Mouse (Mus musculus) lung, embryonic 15.5 days (tissue): Measurements from ENCODE around the gene Ltbp3. TPM values are rescaled to one million over a fixed set of nuclear protein-coding genes. Genes with fewer than 3 reads are reported as not detected.

Source experiments
- ATAC-seq: fragments of 200-750 bp; cut with Nextera tagmentation; 2 replicates; pipeline ENCODE4 v1.8.0; 2017; ENCODE audit warnings: moderate number of reproducible peaks, borderline replicate concordance; ENCODE audit not compliant: low FRiP score, low TSS enrichment; ENCODE audit errors: extremely low read depth
- H3K27ac ChIP-seq: fragments of 300-500 bp; sonication (generic); 2 replicates; pipeline ENCODE4 v1.5.1; 2015; ENCODE audit warnings: moderate library complexity, mild to moderate bottlenecking, inconsistent platforms
- H3K27me3 ChIP-seq: fragments of 300-500 bp; sonication (generic); 2 replicates; pipeline ENCODE4 v1.6.1; 2015; ENCODE audit warnings: inconsistent platforms
- H3K36me3 ChIP-seq: fragments of 300-500 bp; sonication (generic); 2 replicates; pipeline ENCODE4 v1.6.1; 2015; ENCODE audit warnings: inconsistent platforms
- H3K4me1 ChIP-seq: fragments of 300-500 bp; sonication (generic); 2 replicates; pipeline ENCODE4 v1.6.1; 2015; ENCODE audit warnings: inconsistent platforms
- H3K4me2 ChIP-seq: fragments of 300-500 bp; sonication (generic); 2 replicates; pipeline ENCODE4 v1.6.1; 2015; ENCODE audit warnings: inconsistent platforms, mild to moderate bottlenecking, moderate library complexity
- H3K4me3 ChIP-seq: fragments of 300-500 bp; sonication (generic); 2 replicates; pipeline ENCODE4 v1.5.1; 2015; ENCODE audit warnings: mild to moderate bottlenecking, inconsistent platforms
- H3K9ac ChIP-seq: fragments of 300-500 bp; sonication (generic); 2 replicates; pipeline ENCODE4 v1.6.1; 2015; ENCODE audit warnings: inconsistent platforms
- H3K9me3 ChIP-seq: fragments of 300-500 bp; sonication (generic); 2 replicates; pipeline ENCODE4 v1.6.1; 2016; ENCODE audit warnings: inconsistent platforms
- WGBS: fragments of 180-500 bp; shearing (Covaris S2); methylation state at CpG from one replicate; pipeline ENCODE4 v1.1.7; 2015; 5-methylcytosine and 5-hydroxymethylcytosine counted together
- polyA plus RNA-seq: library from polyadenylated mRNA; unstranded; fragments of >200 nt; fragmentation: Nextera tagmentation; extraction: Ambion mirVana; gene quantifications from 2 replicates; pipeline ENCODE4 v1.2.1, GENCODE M21; 2015

Gene Ltbp3
- polyA plus RNA-seq, 1 experiment from 2014 or later, result 54.9 TPM

DNA sequence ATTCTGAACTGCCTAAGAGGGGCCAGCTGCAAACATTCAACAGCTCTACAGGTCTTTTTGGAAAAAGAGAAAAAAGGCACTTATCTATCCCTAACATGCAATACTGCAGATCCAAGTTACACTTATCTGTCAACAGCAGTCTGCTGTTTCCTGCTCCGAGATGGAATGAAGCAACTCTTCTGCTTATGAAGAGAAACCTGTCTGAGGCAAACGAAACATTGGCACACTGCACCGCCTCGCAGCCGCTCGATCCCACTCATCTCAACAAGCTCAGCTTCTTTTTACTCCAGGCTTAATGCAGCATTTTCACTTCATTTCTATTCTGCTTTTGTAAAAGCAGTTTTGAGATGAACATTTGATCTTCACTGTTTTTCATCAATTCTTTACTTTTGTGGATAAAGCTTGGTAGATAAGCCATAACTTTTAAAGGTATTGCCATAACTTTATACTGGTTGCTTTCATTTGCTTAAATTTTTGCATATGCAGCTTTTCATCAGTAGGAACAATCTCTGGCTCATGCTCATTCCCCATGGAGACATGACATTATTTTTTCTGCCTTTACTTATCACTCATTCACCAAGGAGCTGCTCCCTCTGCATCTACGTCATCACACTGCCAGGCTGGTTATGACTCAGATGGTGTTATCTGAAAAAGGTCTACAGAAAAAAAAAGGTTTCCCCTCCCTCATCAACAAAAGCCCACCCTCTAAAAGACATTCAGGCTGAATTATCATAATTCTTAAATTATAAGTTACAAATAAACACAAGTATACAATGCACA, 58.2 kb downstream of the Ltbp3 start:
- peak overlapping the region; percentile 71 for H3K9ac ChIP-seq
- 0% methylated on average over 7 of the region's 7 CpGs for WGBS
- H3K4me2 ChIP-seq, result peak overlapping the region; percentile 67
- no peak for ATAC-seq
- H3K36me3 ChIP-seq, result peaks cover 44% of the 10 kb centered on the region
- peak overlapping the region; percentile 13 for H3K27ac ChIP-seq
- no peaks in the 10 kb centered on the region for H3K9me3 ChIP-seq
- H3K27me3 ChIP-seq, result no peaks in the 10 kb centered on the region
- peak overlapping the region; percentile 86 for H3K4me3 ChIP-seq
- peaks cover 27% of the 10 kb centered on the region for H3K4me1 ChIP-seq

GRCm38 (mm10) chr19:5799566-5800349, 59.1 kb downstream of the Ltbp3 start:
- Histone ChIP-seq H3K4me3 (peak overlapping the region; percentile 86), H3K9ac (peak overlapping the region; percentile 99), H3K4me1 (peaks cover 34% of the 10 kb centered on the region), H3K27me3 (no peaks in the 10 kb centered on the region), H3K4me2 (peak overlapping the region; percentile 67), H3K36me3 (peaks cover 43% of the 10 kb centered on the region), H3K9me3 (no peaks in the 10 kb centered on the region), H3K27ac (peak overlapping the region; percentile 99)
- no peak for ATAC-seq
- WGBS, result 0% methylated on average over 10 of the region's 10 CpGs

- Histone ChIP-seq H3K4me3 (peak overlapping the region; percentile 86), H3K36me3 (peaks cover 37% of the 10 kb centered on the region), H3K4me2 (peak overlapping the region; percentile 67), H3K4me1 (peaks cover 34% of the 10 kb centered on the region), H3K27me3 (no peaks in the 10 kb centered on the region), H3K27ac (peak overlapping the region; percentile 99), H3K9me3 (no peaks in the 10 kb centered on the region), H3K9ac (peak overlapping the region; percentile 99)
- ATAC-seq, result no peak
- WGBS, result 0% methylated on average over 2 of the region's 2 CpGs
Observed at GRCm38 (mm10) chr19:5800350-5800631, 59.6 kb downstream of the Ltbp3 start.

DNA sequence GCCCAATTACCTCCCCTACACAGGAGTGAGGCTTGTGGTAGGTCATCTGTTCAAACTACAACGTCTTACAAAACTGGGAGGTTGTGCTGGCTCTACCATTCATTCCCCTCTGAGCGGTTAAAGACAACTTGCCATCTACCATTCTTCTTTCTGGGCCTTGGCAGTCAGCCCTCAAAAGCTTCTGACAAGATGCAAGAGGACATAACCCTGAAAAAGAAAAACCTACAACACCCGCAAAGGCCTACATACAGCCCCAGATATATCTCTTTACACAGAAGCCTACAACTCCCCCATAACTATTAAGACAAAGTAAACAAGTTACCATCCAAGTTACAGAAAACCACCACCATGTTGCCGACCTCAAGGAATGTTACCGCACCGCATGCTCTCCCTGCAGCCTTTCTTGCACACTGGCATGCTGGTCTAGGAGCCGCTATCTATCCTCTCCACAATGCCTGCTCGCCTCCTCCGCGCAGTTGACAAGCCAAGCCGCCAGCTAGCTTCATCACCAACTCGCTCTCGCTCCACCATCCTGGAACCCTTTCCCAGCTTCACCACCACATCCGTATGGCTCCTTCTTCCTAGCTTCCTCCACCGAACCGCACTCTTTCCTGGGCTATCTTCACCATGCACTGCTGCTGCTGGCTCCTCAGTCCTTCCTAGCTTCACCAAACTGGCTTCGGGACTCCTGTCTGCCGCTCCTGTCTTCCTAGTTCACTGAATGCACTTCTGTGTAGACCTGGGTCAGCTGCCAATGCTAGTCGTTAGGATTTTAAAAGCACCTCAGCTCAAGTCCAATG, 60.1 kb downstream of the Ltbp3 start:
- H3K9ac ChIP-seq, result peak overlapping the region; percentile 99
- peak overlapping the region; percentile 99 for H3K27ac ChIP-seq
- ATAC-seq, result no peak
- WGBS, result 0% methylated on average over 19 of the region's 19 CpGs
- no peaks in the 10 kb centered on the region for H3K27me3 ChIP-seq
- peak overlapping the region; percentile 67 for H3K4me2 ChIP-seq
- H3K36me3 ChIP-seq, result peaks cover 32% of the 10 kb centered on the region
- no peaks in the 10 kb centered on the region for H3K9me3 ChIP-seq
- peak overlapping the region; percentile 86 for H3K4me3 ChIP-seq
- peaks cover 32% of the 10 kb centered on the region for H3K4me1 ChIP-seq

- Histone ChIP-seq H3K4me1 (peaks cover 34% of the 10 kb centered on the region), H3K4me2 (peak overlapping the region; percentile 67), H3K9me3 (no peaks in the 10 kb centered on the region), H3K27me3 (no peaks in the 10 kb centered on the region), H3K4me3 (peak overlapping the region; percentile 86), H3K9ac (peak overlapping the region; percentile 99), H3K27ac (peak overlapping the region; percentile 99), H3K36me3 (peaks cover 25% of the 10 kb centered on the region)
- ATAC-seq, result no peak
- WGBS, result 0% methylated on average over 3 of the region's 3 CpGs
Observed at GRCm38 (mm10) chr19:5801432-5801964, 60.8 kb downstream of the Ltbp3 start.

DNA sequence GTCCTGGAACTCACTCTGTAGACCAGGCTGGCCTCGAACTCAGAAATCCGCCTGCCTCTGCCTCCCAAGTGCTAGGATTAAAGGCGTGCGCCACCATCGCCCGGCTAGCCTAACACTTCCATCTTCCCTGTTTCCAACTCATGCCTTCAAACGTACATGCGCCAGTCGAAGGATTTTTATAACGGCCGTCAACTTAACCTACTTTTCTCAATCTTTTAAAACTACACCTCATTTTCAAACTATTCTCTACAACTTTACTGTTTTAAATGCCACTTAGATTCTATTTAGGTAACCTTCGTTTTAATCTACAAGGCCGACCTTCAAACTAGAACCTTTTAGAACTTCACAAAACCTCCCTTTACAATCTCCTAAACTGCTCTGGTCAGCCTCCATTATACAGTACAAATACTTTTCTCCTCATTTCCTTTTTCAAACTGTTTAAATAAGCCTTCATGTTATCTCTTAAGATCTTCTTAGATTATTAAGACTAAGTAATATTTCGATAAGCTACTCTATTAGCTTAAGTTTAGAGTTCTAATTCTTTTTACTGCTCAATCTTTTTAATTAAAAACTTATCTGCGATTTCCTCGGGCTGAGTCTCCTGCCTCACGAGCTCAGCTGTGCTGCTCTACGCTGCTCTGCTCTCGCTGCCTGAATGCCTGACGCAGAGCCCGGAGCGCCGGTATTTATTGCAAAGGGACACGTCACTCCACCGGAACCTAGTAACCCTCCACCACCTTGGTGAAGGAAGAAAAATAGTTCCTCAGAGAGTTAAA, 61.5 kb downstream of the Ltbp3 start:
- under 1% methylated on average over 25 of the region's 25 CpGs for WGBS
- Histone ChIP-seq H3K36me3 (peaks cover 18% of the 10 kb centered on the region), H3K9me3 (no peaks in the 10 kb centered on the region), H3K27me3 (no peaks in the 10 kb centered on the region), H3K9ac (peak overlapping the region; percentile 99), H3K4me2 (peak overlapping the region; percentile 85), H3K27ac (peak overlapping the region; percentile 99), H3K4me3 (peak overlapping the region; percentile 86), H3K4me1 (peaks cover 33% of the 10 kb centered on the region)
- 0 out of 2 replicates have a peak, but pooled peaks have one; percentile 36 for ATAC-seq

GRCm38 (mm10) chr19:5802787-5803040, 62.0 kb downstream of the Ltbp3 start:
- Histone ChIP-seq H3K9ac (peak overlapping the region; percentile 64), H3K4me1 (peaks cover 37% of the 10 kb centered on the region), H3K9me3 (no peaks in the 10 kb centered on the region), H3K4me2 (peak overlapping the region; percentile 85), H3K36me3 (peaks cover 13% of the 10 kb centered on the region), H3K27me3 (no peaks in the 10 kb centered on the region), H3K4me3 (peak overlapping the region; percentile 86), H3K27ac (peak overlapping the region; percentile 99)
- no peak for ATAC-seq
- under 1% methylated on average over 4 of the region's 4 CpGs for WGBS

- ATAC-seq, result peak; percentile 96
- peak overlapping the region; percentile 85 for H3K4me2 ChIP-seq
- peak overlapping the region; percentile 64 for H3K9ac ChIP-seq
- WGBS, result under 1% methylated on average over 67 of the region's 67 CpGs
- peak overlapping the region; percentile 86 for H3K4me3 ChIP-seq
- H3K27me3 ChIP-seq, result no peaks in the 10 kb centered on the region
- H3K27ac ChIP-seq, result peak overlapping the region; percentile 99
- H3K4me1 ChIP-seq, result peaks cover 43% of the 10 kb centered on the region
- H3K9me3 ChIP-seq, result no peaks in the 10 kb centered on the region
- peaks cover 8% of the 10 kb centered on the region for H3K36me3 ChIP-seq
Observed at GRCm38 (mm10) chr19:5803041-5803880, 62.6 kb downstream of the Ltbp3 start.

- peaks cover 3% of the 10 kb centered on the region for H3K36me3 ChIP-seq
- no peaks in the 10 kb centered on the region for H3K27me3 ChIP-seq
- peak overlapping the region; percentile 49 for H3K9ac ChIP-seq
- no peaks in the 10 kb centered on the region for H3K9me3 ChIP-seq
- H3K4me1 ChIP-seq, result peaks cover 49% of the 10 kb centered on the region
- under 1% methylated on average over 16 of the region's 16 CpGs for WGBS
- peak overlapping the region; percentile 18 for H3K4me3 ChIP-seq
- peak overlapping the region; percentile 99 for H3K27ac ChIP-seq
- ATAC-seq, result no peak
- H3K4me2 ChIP-seq, result peak overlapping the region; percentile 85
Observed at GRCm38 (mm10) chr19:5803881-5804279, 63.2 kb downstream of the Ltbp3 start.

DNA sequence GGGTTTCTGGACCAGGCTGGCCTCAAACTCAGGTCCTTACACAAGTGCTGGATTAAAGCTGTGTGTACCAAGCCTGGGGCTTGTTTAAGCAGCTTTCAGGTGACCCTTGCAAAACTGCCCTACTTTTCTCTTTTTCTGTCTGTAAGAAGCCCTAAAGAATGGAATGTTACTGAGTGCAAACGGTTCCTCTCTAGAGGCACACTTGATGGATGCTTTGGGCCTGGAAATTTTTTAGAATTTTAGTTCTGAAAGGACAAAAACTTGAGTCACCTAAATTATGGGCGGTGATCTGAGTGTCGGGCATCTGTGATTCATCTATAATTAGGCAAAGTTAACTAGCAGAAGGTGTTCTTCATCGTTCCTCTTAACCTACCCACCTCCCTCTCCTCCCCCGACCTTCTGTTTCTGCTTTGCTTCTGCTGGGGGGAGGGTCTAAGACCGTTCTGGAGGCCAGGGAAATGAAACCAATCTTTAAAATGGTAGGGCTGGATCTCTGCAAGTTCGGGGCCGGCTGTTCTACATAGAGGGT, 63.7 kb downstream of the Ltbp3 start:
- H3K36me3 ChIP-seq, result no peaks in the 10 kb centered on the region
- ATAC-seq, result no peak
- peak overlapping the region; percentile 49 for H3K9ac ChIP-seq
- 34% methylated on average over 8 of the region's 8 CpGs for WGBS
- no peaks in the 10 kb centered on the region for H3K9me3 ChIP-seq
- peak overlapping the region; percentile 18; the same call in 1 of the 2 replicates for H3K4me3 ChIP-seq
- no peaks in the 10 kb centered on the region for H3K27me3 ChIP-seq
- peak overlapping the region; percentile 85 for H3K4me2 ChIP-seq
- peak overlapping the region; percentile 99 for H3K27ac ChIP-seq
- H3K4me1 ChIP-seq, result peaks cover 53% of the 10 kb centered on the region
